Mouse (Mus musculus) neural tube, embryonic 10.5 days (tissue): Measurements from ENCODE around the gene Prl7a1.

Experiments used
- DNase-seq: peaks from one replicate; pipeline ENCODE4 v3.0.0-alpha.2; 2017; ENCODE audit warnings: low spot score; ENCODE audit errors: extremely low spot score

The Prl7a1 gene

DNA sequence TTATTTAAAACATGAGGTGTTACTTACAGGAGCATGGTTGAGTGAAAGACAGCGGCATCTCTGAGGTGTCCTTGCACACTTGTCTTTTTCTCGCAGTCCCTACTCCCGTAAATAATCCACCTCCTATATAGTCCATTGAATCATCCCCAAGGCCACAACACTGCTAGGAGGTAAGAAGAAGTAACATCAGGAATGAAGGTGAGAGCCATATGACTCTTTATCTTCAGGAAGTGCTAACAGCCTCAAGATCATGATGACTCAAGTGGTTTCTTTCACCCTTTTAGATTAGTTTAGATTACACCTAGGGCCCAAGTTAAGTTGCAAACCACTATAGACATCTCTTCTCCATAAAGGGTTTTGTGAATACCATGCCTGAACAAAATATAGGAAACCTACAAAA, at the start of gene Prl7a1:
TSS of gene Prl7a1 (minus strand) at position 101 of the 400 bp plus-strand sequence.
- no peak for DNase-seq

DNA sequence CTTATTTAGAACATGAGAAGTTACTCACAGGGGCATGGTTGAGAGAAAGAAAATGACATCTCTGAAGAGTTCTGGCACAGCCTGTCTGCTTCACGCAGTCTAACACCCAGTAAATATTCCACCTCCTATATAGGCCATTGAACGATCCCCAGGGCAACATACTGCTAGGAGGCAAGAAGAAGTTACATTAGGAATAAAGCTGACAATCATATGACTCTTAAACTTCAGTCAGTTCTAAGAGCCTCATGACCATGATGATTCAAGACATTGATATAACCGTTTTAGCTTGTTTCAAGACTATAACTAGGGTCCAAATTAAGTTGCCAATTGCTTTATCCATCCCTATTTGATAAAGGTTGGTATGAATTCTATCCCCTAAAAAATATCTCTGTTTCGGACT, 25.6 kb upstream of the Prl7a1 start, which contains the start of gene Prl7a2:
TSS of gene Prl7a2 (minus strand) at position 101 of the 400 bp plus-strand sequence.
- no peak for DNase-seq

DNA sequence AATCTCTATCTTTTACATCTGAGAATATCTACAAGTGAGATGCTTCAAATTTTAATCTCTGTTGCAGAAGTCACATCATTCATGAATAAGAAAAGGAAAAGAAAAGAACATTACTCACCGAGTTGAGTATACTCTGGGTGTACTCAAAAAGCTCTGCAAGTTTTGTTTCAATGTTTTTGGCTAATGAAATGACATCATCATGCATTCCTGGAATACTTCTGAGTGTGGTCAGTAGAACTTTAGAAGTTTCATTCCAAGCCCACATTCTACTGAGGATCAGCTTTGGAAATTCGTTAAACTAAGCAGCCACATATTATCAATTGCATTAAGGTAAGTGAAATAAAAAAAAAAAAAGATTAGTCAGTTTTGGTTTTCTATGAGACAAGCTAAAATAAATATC, 18.5 kb upstream of the Prl7a1 start:
- DNase-seq: no peak

DNA sequence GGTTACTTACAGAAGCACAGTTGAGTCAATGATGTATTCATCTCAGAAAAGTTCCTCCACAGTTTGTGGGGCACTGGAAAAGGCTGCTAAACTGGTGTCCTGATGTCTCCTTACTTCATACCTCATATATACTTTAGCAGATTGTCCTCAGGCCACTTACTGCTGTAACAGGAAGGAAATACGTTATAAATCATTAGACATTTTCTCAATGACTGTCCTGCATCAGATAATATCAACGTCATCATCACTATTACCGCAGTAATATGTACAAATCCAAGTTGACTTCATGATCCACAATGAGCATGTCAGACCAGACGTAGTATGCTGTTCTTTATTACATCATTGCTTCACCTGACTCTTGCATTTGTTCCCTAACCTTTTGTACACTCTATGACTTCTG, 31.8 kb downstream of the Prl7a1 start, which contains the start of gene Prl7b1:
TSS of gene Prl7b1 (minus strand) at position 101 of the 400 bp plus-strand sequence.
- no peak for DNase-seq
